Mouse (Mus musculus) lung, postnatal 0 days (tissue): ENCODE results near the gene Nudt17.

Source experiments
- CTCF ChIP-seq: IDR thresholded peaks from 2 replicates; pipeline ENCODE4 v1.5.1; 2016; ENCODE audit warnings: antibody characterized with exemption, mild to moderate bottlenecking
- EP300 ChIP-seq: IDR thresholded peaks from 2 replicates; pipeline ENCODE4 v1.6.1; 2016; ENCODE audit warnings: antibody characterized with exemption, mild to moderate bottlenecking, control low read depth

GRCm38 (mm10) chr3:96679159-96679674 is 29.1 kb downstream of the Nudt17 start:
- TF ChIP-seq EP300: no peak
- no peak for TF ChIP-seq CTCF
